Mouse (Mus musculus): ENCODE measurements at regions not wholly inside any gene's neighbourhood (a gene's known extent, or its start where the extent isn't known, plus 50 kb on each side); places are given as distances from the start of the nearest gene placed in this dataset.

GRCm38 (mm10) chr11:105507332-105507971 lies 50.9 kb upstream of the March10 start:
- H3K4me1 ChIP-seq, result peaks cover 65% of the 10 kb centered on the region
- DNase-seq (ENCODE audit: extremely low spot score, low spot score), result peak; percentile 25
- no peaks in the 10 kb centered on the region for H3K9me3 ChIP-seq
- H3K27ac ChIP-seq, result peak overlapping the region; percentile 83
- H3K4me3 ChIP-seq, result peak overlapping the region; percentile 37; the same call in 1 of the 2 replicates
- H3K27me3 ChIP-seq (ENCODE audit: poor library complexity, severe bottlenecking), result no peaks in the 10 kb centered on the region
- 28% methylated on average over 8 of the region's 8 CpGs for WGBS
- no peaks in the 10 kb centered on the region for H3K36me3 ChIP-seq (replicated peaks)

Data from forebrain, embryonic 10.5 days (tissue).